Comparison of ENCODE assay signal across 17 mouse cellular contexts in genomic region chr2:166257666-166258065, GRCm38 (mm10).
"Had no signal": no experiment of that assay in that cellular context is flagged by ENCODE, and none has a peak within 500 bp of the region (broad histone marks: within the 10 kb centered on the region; RNA-seq: fewer than 3 reads in every experiment).

No protein-coding gene starts in this region.

- H3K27me3 ChIP-seq: intestine, embryonic 15.5 days; liver, embryonic 13.5 days; neural tube, embryonic 15.5 days had no signal

- ATAC-seq: intestine, embryonic 15.5 days had no signal

- H3K4me3 ChIP-seq: intestine, embryonic 15.5 days; liver, embryonic 13.5 days; neural tube, embryonic 12.5 days; neural tube, embryonic 15.5 days had no signal

- H3K36me3 ChIP-seq: intestine, embryonic 15.5 days; liver, embryonic 13.5 days; neural tube, embryonic 12.5 days; neural tube, embryonic 15.5 days had no signal

- H3K4me2 ChIP-seq: intestine, embryonic 15.5 days; liver, embryonic 13.5 days; neural tube, embryonic 15.5 days had no signal

- DNase-seq: kidney, adult 11 months; kidney, adult 8-10 months; kidney, postnatal 14 days; layer of hippocampus, postnatal 36 days; liver, embryonic 13.5 days; lung, adult 2 months; lung, postnatal 14 days; lung, postnatal 4 days; midbrain, embryonic 14.5 days; right cerebral cortex, adult 18-20 months; right cerebral cortex, postnatal 14 days; right cerebral cortex, postnatal 4 days; thymus, adult 18-20 months; thymus, postnatal 36 days had no signal

- H3K9ac ChIP-seq: intestine, embryonic 15.5 days; liver, embryonic 13.5 days; neural tube, embryonic 12.5 days; neural tube, embryonic 15.5 days had no signal

- H3K27ac ChIP-seq: intestine, embryonic 15.5 days; liver, embryonic 13.5 days; neural tube, embryonic 12.5 days; neural tube, embryonic 15.5 days had no signal

- H3K9me3 ChIP-seq: intestine, embryonic 15.5 days; liver, embryonic 13.5 days; neural tube, embryonic 15.5 days had no signal
